Mouse (Mus musculus): ENCODE measurements at regions not wholly inside any gene's neighbourhood (a gene's known extent, or its start where the extent isn't known, plus 50 kb on each side); places are given as distances from the start of the nearest gene placed in this dataset.

DNA sequence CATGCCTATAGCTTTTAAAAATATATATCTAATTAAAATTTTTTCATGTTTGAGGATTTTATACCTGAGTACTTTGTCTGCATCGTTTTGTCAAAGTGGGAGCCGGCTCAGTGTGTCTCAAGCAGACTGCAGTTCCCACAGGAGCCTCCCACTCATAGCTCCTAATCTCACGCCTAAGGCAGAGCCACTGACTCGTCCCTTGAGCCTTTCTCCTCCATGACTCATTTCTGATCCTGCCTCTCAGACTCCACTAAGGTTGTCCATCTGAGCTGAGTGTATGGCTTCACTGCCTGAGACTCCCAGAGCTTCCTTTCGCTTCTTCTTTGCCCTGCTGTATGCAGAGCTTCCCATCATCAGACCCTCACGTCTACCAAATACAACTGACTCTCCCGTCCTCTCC, 98.8 kb downstream of the Efnb2 start:
- CTCF ChIA-PET: no interaction called here

DNA sequence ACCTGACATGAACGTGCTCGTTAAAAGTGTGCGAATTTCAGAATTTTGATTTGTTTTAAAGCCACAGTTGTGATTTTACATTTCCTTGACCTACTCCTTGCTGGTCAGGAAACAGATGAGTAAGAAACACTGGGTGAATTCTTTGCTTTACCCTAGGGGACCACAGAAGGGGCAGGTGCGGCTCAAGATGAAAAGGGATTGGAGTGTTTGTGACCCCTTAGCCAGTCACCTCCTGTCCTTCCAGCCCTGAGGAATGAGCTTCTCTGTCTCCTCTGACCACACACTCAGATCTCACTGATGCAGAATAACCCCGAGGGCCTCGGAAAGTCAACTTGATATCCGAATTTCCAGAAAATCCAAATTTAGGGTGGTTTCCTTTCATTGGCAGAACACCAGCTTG, 103.0 kb downstream of the Efnb2 start:
- CTCF ChIA-PET: no interaction called here

DNA sequence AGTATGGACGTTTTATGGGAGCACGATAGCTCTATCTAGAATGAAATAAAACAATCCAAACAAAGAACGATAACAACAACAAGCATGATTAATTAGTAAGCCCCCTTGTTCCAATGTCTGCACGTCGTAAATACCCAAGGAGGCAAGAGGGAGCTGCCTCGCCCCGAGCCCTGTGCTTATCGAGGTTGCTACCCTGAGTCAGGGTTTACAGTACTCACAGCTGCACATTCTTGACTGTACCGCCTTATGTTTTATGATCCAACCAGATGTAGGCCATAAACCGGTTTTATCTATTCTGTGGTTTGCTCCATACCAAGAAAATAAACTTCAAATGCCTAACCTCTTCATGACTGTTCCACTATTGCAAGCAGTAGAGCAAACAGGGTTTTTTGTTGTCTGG, 104.9 kb downstream of the Efnb2 start:
- CTCF ChIA-PET: no interaction called here

DNA sequence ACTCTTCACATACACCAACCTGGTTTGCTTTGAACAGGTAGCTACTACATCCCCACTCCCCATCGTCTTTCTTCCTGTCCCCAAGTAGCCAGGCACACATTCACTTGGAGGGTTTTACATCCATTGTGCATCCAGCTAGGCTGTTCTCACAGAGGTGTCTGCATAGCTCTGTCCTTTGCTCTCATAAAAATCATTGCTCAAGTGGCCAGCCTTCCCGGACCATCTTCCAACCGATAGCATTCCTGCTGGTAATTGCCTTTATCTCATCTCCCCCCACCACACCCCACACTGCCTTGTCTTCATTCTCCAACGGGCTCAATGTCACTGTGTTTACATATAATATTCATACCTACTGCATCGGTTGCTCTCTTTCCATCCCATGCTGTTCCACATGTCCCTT, 106.4 kb downstream of the Efnb2 start:
- CTCF ChIA-PET: no interaction called here

DNA sequence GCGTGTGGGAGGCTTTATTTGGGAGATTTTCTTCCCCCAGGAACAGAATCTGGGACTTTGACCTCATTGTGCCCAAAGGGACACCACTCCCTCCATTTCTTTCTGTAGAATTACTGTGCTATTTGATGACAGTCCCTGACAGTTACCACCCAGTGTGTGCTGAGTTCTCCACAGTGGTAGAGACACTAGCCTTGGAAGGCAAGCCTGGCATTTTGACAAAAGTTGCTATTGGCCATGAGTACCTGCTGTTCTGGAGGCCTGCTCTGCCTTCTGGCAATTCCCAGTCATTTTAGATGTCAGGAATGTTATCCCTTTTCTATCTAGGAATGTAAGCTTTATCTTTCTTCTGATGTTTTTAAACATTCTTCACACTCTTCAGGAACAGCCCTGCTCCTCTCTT, 108.3 kb downstream of the Efnb2 start:
- CTCF ChIA-PET: no interaction called here

DNA sequence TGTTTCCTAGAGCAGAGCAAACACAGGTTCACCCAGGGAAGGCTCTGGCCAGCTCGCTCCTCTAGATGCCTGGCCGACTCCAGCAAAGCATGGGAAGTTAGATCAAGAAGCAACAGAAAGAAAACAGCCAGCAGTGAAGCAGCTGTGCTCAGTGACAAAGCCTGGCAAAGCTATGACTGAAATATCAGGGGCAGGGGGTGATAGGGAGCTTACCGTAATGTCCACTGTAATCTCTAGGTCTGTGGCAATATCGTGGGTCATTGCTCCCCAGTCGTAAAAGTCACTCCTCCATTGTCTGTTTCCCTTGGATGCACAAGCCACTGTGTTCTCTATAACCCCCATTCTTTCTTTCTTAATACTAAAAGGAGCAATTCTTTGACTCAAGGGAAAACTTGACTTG, 124.4 kb downstream of the Efnb2 start:
- CTCF ChIA-PET: no interaction called here

DNA sequence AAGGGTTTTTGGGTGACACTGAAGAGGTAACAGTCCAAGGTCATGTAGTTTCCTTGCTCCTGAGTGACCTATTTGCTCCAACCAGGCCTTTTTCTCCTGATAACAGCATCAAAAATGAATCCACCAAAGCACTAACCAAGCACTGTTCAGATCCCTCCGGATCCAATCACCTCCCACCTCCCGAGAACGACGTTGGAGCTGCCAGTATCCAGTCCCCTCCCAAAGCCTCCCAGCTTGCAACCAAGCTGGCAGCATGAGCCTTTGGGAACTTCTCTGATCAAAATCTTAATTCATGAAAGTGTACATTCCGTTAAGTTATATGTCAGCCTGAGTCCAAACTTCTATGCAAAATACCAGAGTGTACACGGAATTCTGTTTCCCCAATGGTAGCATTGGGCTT, 126.3 kb downstream of the Efnb2 start:
- CTCF ChIA-PET: no interaction called here

DNA sequence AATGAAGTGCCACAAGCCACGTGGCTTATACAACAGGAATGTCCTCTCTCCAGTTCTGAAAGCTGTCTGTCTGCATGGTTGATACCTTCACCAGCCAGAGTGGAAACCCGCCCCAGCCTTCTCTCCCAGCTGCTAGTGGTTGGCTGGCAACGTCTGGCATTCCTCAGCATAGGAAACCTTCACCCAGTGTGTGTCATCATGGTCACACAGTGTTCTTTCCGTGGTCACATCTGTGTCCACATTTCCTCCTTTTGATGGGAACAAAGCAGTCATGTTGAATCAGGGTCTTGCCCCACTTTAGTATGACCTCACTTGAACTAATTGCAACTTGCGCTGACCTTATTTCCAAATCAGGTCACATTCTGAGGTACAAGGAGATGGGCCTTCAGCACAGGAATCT, 128.1 kb downstream of the Efnb2 start:
- CTCF ChIA-PET: no interaction called here

DNA sequence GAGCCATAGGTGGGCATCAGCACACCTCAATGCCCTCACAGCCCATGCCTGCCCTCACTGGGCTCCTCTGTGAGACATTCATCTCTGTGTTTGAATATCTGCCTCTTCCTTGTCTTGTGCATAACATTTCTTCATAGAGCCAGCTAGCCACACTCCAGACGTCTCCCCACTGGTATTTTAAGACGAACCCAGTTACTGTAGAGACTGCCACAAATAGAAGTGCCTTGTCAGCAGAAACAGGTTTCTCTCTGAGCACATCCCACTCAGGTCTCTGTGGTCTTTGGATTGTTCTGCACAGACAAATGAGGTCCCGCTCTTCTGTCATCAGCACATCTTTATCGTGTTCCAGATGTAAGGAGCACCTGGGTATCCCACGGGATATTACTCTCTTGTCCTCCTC, 130.5 kb downstream of the Efnb2 start:
- CTCF ChIA-PET: no interaction called here

DNA sequence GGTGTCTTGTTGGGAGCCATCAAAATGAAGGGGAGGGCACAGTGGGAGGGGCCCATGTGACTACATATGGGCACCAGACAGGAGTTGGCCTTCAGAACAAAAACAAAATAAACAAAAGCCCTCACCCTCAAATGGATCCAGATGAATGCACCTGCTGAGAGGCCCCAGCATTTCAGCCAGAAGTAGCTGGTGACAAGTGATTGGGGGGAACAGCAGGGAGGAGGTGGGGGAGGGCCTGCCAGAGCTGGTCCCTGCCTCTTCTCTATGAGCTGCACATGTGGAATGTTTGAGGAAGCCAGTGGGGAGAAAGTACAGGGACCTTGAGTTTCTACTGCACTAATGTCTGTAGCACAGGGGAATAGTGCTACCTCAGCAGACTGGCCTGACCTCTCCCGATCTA, 139.5 kb downstream of the Efnb2 start:
- CTCF ChIA-PET: no interaction called here

DNA sequence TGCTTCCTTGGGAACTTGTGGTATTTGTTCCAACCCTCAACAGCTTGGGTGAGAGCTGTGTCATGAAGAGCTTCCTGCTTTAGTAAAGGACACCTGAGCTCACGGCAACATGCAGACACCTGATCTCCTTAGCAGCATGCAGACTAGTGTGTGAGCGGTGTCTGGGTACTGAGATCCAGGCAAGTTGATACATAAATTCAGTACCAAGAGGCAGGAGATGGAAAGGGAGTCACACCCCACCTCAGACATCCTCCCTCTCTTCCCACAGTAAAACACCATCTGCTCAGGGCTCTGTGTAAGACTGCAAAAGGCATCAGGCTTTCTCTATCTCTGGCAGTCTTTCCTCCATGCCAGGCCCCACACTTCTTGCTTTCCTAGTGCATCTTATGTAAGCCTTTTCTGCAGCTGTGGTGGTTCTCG, 141.3 kb downstream of the Efnb2 start:
- CTCF ChIA-PET: no interaction called here

DNA sequence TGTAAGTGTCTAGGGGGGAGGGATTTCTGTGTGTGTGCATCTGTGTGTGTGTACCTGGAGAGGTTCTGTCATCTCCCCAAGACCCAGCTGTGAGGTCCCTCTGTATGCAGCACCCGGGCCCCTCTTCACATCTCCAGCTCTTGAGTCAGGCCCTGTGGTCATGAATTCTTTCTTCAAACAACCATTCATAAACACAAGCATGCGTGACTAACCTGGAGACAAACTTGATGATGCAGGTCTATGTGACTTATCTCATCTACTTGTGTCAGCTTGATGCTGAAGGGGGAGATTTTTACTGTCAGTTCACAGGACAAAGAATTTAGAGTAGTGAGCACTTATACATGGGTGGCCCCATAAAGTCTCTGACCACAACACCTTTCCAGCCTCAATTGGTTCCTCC, 143.4 kb downstream of the Efnb2 start:
- CTCF ChIA-PET: no interaction called here

DNA sequence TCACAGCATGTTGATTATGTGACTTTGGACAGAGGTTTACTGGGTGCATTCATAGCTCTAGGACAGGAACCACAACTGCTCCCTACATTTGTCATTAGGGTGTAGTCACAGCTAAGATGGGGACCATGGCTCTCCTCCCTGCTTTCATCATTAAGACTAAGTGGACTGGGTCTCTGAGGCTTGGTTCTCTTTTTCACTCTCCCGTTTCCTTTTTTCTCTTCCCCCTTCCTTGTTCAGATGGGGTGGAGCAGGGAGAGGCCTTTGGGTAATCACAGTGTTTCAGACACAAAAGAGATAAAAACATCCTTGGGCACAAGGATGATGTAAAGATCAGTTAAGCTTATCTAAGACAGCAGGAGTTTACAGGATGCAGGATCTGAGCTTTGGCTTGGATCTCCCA, 144.8 kb downstream of the Efnb2 start:
- CTCF ChIA-PET: no interaction called here

DNA sequence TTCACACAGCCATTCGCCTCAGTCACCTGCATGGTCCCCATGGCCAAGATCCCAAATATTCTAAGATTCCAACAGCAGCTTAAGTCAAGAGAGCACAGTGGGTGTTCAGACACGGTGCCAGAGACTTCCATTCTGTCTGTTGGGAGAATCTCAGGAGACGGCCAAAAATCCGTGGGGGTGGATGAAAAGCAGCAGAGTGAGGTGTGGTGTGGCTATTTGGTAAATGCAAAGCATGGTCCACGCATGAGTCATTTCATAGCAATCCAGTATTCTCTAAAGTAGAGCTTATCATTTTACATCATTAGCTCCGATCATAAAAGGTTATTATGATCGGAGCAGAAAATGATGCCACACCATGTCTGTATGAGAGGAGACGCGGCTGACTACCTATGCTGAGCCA, 161.1 kb downstream of the Efnb2 start:
- CTCF ChIA-PET: no interaction called here

DNA sequence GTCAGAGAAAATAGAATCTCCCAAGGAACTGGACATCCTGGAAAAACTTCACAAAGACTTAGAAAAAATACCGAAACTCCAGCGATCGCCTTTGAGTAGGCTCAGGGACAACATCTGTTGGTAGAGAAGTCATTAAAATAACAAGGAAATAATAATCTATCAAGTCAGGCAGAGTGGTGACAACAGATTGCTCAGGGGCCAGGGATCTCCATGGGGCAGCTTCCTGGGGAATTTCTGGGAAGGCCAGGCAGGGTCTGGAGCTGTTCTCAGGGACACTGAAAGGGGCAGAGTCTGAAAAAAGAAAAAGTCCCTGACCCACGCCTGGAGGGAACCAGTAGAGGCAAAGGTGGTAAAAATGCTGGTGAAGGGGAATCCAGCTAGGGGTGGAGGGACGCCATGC, 162.3 kb downstream of the Efnb2 start:
- CTCF ChIA-PET: no interaction called here

DNA sequence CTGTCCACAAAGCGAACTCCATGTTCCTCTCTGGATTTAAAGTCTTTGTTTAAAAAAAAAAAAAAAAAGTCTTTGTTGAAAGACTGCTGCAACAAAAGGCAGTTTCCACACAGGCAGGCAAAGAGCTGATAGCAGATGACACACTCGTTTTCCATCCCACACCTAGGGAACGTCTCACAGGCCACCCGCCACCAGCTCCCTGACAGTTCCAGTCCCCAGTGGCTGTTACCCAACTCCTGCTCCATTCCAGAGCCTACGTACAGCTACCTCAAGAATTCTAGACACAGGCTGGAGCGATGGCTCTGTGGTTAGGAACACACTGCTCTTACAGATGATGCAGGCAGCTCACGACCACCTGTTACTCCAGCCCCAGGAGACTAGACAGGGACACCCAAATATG, 165.6 kb downstream of the Efnb2 start:
- CTCF ChIA-PET: no interaction called here

DNA sequence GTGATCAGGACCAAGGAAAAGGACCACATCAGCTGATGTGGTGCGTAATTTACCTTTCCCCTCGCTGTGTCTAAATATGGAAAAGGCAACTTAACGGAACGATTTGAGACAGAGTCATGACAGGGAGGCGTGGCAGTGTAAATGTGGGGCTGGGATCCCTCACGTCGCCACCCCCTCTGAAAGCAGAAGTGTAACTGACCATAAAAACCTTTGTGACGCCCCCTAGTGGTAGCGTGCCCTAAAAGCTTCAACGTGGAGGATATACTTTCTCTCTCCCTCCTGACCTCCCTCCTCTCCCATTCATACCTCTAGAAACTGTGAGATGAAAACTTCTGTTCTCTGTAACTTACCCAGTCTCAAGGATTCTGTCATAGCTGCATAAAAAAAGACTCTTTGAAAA, 166.8 kb downstream of the Efnb2 start:
- CTCF ChIA-PET: no interaction called here

DNA sequence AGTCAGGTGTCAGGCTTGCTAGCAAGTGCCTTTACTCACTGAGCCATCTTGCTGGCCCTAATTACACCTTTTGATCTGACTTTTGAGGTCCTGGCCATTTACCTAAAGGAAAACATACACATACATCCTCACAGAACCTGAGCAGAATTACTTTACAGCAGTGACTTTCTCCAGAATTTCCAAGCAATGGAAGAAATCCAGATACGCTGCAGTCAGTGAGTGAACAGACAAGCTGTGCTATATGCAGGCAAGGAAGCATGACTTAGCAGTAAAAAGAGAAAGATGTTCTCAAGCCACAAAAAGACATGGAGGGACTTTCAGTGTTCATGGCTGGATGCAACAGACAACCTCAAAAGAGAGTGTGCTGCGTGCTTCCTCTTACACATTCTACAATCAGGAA, 169.1 kb downstream of the Efnb2 start:
- CTCF ChIA-PET: no interaction called here

DNA sequence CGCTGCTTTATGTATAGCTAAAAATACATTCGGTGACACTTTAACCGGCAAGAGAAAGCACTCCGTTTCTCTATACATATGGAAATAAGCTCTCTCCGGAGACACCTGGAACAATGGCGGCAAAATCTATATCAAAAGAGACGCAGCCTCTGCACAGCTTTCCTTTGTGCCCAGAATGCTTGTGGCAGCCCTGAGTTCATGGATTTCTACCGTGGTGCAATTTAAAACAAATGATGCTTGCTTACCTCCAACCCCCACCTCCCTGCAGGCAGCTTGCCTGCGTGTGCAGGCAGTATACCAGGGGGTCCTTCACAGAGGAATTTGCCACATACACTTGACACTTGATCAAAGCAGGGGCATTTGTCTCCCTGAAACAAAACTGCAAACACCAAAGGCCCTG, 171.3 kb downstream of the Efnb2 start:
- CTCF ChIA-PET: no interaction called here

DNA sequence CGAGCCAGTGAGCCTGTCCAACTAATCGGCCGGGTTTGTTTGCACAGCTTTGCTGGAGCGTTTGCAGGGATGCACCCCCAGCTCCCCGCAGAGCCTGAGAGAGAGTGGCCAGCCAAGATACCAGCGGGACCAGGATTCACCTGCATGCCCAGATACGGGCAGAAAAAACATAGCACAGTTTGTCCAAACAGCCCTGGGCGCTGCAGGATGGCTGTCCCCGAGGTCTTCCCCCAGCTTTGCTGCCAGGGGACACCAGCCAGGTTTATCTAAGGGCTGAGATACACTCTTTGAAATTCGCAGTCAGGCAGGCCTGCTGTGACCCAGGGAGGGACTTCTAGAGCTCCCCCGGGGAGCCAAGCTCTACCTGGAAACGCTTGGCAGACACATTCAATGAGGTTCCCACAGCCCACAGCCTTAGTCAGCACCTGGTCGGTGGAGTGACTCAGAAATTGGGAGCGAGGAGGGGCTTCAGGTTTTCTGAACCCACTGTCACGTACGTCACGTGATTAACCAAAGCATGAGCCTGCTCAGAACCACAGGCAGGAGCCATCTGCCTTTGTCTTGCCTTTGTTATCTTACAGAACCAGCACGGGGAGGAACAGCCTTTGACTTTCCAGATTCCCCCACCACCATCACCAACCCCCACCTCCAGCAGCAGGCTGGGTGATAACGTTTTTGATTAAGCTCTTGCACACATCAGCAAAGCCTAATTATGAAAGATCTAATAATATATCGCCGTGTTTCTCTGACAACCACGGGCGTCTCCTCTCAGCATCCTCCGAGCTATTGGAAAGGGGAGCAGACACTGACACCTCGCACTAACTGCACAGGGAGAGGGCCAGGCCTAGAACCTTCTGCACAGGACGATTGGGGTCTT, 172.1 kb downstream of the Efnb2 start:
- CTCF ChIA-PET: no interaction called here

DNA sequence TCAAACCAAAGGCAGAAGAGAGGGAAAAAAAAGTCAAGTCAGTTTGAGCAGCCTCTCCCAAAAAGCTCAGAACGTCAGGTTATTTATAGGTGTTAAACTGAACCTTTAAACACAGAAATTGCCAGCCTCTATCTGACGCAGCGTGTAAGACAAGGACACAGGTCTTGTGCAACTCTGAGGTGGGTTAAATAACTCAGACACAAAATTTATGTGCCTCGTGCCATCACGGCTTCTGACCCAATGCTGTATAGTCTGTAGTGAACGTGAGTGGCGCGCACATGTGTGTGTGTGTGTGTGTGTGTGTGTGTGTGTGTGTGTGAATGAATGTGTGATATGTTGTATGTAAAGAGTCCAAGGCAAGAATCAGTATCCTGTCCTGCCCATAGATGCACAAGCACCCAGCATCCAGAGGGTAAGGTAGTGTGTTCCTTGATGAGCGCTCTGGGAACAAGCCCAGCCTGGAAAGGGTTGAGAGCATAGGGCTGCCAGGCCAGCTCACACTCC, 172.8 kb downstream of the Efnb2 start:
- CTCF ChIA-PET: no interaction called here

DNA sequence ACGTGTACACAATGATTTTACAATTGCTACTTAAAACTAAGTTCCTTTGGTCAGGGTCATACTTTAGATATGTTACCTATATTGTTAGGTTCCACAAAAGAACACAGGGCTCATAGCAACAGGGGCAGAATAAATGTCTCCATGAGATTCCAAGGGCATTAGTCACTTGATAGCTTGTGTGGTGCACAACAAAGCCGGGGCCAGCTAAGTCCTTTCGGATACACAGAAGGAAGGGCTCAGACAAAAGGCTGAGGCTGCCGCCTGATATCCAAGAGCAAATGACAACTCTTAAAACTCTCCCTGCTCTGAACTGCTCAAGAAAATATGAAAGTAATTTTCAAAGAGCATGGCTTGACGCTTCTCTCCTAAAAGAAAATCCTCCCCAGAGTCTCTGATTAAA, 173.3 kb downstream of the Efnb2 start:
- CTCF ChIA-PET: no interaction called here

DNA sequence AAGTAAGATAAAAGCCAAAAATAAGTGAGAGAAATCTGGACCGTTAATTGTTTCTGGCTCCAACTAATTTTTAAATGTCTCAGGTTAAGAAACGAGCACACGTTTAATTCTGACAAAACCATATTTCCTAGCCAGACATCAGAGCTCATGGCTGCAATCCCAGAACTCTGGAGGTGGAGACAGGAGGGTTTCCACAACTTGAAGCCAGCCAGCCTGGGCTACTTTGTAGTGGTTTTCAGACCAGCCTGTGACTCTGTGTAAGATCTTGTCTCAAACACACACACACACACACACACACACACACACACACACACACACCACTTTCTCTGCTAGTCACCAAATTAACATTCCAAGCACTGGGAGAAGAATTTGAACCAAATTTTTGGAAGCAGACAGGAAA, 174.2 kb downstream of the Efnb2 start:
- CTCF ChIA-PET: no interaction called here

DNA sequence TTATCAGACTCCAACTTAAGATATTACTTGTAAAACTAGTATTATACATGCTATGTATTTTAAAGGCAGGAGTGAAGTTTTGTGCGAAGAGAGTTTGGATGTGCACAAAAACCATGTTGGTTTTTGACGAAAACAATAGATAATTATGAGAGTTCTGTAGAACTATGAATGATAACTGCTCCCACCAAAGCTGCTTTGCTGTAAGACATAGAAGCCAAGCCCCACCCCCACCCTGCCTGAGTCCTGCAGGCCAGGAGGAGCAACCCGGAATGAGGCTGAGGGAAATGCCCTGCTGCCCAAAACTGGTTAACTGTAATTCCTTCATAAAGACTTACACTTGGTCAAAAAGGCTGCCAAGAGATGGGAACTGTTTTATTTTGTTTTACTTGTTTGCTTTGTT, 175.8 kb downstream of the Efnb2 start:
- CTCF ChIA-PET: no interaction called here
